Mouse (Mus musculus): ENCODE data around the gene Rps6ka2.
A peak's percentile ranks its signal among the peaks of the same experiment; 100 is the strongest.
"Not testable (repeated sequence)": the region's sequence is repeated elsewhere in the genome, so short reads cannot be mapped to it uniquely, and the experiment has no call there.

The Rps6ka2 gene

DNA sequence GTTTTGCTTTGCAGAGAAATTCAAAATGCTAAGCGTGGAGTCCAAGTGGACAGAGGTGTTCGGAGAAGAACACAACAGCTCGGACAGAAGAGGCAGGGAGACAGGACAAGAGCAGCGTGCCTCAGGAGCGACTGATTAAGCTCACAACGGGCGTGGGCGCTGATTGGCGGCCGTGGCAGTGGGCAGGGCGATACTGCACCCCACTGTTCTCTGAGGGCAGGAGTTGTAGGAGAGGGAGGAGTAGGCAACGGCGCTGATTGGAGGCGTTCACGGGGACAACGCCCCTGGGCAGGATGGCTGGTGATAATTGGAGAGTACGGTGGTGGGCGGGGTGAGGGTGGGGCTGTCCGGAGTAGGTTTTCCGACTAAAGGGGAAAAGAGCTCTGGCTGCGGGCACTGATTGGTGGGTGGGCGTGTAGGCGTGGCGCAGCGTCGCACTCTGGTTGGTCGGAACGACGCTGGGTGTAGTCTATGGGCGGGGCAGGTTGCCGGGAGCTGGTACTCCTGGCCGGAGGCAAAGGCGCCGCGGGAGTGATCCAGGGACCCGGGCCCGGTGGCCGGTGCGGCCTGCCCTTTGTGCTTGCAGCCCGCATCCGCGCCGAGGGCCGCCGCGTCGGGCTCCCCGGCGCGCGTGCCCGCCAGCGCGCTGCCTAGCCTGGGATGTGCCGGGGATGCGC is at the start of gene Rps6ka2:
Gene Rps6ka2, plus strand, starts transcription at position 489 of the 677 bp plus-strand sequence.
- DNase-seq = peak; percentile 98

DNA sequence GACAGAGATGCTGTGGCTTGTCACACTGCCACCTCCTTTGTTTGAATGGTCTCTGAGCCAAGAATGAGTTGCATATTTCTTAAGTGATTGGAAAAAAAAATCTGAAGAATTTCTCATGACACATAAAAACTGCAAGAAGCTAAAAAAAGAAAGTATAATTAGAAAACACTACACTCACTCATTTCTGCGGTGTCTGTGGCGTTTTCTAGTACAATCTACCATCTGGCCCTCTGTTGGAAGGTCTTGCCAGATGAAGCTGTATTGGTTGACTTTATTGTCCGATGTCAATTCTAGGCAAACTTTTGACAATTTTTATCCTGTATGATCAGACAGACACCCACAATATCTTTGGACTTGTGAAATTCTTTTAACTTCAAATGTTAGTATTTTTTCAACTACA is 49.1 kb upstream of the Rps6ka2 start:
- peak; percentile 49 for DNase-seq

DNA sequence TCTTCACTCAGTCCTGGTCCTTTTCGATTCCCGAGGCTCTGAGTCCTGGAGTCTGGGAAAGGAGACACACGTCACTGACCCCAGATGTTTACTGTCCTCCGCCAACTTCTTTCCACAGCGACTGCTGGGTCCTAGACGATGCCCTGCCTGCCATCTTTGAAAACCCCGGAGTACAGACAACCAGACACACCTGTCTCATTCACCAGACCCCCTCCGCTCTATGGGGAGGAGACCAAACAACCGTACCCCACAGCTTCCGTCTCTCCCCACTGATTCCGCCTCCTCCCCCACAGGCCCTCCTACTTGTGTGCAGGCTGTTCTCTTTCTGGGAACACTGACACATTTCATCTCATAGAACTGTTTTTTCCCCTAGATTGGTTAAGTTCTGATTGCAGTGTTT is 47.4 kb upstream of the Rps6ka2 start:
- not testable (repeated sequence) for DNase-seq

DNA sequence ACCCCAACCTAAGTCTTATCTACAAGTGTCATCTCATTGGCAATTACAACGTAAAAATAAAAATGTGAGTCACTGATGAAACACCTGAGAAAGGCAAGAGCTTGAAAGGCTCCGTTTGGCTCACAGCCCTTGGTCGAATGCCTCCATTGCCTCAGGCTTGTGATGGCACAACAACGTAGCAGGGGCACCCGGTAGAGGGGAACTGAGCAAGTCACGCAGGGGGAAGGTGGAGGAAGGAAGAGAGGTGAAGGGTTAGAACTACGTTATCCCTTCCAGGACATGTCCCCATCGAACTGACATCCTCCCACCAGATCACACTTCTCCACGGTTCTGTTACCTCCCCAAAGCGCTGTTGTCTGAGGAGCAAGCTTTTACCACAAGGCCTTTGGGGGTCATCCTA is 43.4 kb upstream of the Rps6ka2 start:
- DNase-seq = not testable (repeated sequence)

DNA sequence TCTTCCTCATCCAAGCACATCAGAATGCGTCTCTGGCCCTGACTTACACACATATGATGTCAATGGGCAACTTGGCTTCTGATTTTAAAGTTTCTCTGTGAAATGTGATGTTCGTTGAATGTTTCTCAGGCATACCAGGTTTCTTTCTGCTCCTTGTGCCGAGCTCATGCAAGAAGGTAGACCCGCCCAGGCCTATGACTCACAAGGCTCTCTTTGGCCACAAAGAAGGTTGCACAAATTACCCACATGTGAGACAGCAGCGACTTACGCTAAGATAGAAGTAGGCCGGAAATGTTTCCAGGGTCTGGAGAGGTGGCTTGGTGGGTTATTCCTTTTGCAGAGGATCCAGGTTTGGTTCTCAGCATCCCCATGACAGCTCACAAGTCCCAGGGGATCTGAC is 35.9 kb upstream of the Rps6ka2 start:
- DNase-seq = not testable (repeated sequence)

DNA sequence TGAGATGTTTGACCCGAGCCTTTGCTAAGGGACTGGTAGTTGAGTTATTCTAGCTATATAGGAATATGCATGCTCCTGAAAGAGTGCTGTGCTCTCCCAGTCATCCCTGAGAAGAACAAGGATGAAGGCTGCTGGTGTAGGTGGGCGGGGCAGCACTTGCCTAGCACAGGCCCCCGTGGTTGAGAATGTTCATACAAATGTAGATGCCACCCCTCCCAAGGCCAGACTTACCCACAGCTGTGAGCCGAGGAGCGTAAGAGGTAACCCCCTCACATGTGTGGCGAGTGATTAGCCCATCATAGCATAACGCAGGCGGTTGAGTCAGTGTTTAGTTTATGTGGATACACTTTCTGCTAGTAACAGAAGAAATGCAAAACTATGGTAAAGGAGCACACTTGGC is 34.6 kb upstream of the Rps6ka2 start:
- not testable (repeated sequence) for DNase-seq

DNA sequence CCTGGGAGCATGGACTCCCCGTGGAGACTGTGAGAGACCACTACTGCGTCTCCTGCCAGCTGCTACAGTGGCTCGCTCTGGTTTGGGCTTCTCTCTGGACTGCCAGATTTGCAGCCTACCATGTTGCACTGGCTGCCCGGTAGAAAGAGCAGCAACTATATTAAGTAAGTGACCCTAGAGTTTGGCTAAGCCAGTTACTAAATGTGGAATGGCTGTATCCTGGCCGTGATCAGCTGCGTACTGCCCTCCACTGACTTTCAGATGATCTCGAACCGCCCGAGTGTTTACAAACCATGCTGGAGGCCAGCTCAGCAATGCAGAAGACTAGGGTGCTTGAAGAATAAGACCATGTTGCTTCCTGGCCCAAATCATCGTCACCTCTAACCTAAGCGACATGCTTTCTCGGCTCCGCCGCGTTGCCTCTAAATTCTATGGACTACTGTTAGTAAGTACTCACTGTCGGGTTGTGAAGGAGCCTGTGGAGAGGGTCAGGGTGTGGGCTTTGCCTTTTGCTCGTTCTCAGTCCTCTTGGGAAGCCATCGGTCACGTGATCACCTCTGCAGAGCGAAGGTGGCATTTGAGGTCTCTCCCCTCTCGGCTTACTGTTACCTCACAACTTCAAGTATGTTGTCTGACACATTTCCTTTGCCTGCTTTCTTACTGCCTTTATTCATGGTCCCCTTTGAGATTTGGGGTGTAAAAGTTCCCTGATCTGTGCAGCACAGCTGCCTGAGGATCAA is 31.6 kb upstream of the Rps6ka2 start:
- DNase-seq = no peak

DNA sequence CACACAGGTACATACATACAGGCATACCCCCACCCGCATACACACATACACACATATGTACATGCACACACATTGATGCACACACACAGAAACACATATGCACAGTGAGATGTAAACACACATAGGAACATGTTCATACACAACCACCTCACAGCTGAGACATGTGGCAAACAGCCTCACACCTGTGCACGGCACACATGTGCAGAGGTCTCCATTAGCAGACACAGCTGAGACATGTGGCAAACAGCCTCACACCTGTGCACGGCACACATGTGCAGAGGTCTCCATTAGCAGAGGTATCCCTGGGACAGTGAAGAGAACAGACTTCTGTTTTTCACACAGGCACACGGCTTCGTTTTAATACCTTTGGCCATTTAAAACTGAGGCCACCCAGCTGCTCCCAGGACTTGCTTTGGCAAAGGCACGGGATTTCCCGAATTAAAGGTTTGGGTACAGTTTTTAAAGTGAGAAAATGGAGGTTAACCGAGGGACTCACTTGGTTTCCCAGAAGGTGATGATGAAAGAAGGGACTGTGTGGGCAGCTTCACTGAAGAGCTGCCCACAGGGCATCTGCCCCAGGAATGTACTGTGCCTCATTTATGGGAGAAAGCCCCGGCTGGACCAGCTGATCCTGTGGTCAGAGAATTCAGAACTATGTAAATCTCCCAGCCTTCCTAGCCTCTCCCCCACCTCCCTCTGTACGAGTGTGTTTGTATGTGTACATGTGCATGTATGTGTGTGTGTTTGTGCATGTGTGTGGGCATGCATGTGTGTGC is 29.3 kb upstream of the Rps6ka2 start:
- DNase-seq = peak; percentile 45

DNA sequence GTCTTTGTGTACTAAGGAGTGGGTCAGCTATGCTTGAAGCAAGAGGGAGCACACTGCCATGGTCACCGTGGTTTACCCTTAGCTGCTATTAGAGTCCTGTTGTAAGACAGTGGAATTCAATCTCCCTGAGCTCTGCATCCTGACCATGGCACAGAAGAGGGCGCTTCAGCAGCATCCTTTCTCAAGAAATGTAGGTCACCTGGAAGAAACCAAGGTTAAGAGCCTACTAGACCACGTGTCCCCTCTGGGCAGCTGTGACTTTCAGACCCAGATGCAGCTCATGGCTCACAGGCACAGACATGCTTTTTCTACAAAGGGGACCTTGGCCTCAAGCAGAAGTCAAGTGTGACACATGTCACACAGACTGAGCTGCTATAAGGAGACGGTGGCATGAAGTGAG is 27.5 kb upstream of the Rps6ka2 start:
- DNase-seq = no peak

DNA sequence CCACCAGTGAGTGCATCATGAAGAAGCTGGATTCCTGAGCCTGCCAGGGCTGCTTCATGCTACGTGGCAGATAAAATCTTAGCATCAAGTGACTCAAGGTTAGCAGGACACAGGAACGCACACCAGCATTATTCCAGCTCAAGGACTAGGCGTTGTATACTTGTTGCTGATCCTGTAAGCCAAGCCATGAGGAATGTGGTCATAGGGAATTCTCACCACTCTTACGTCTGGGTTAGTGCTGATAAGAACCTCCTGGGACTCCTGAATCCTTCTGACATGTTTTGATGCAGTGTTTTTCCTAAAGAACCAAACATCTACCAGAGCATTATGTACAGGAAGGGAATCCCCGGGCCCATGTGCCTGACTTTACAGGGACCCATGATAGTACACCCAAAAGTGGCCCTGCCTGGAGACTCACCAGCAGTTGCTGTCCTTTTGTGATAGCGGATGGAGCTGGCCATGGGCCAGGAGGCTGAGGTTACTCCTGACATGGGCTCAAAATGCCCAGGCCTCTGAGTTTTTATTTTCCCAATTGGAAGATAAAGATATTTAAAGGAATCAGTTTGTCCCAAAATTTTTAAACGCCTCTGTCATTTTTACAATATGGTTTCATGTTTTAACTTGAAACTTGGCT is 25.9 kb upstream of the Rps6ka2 start:
- no peak for DNase-seq

DNA sequence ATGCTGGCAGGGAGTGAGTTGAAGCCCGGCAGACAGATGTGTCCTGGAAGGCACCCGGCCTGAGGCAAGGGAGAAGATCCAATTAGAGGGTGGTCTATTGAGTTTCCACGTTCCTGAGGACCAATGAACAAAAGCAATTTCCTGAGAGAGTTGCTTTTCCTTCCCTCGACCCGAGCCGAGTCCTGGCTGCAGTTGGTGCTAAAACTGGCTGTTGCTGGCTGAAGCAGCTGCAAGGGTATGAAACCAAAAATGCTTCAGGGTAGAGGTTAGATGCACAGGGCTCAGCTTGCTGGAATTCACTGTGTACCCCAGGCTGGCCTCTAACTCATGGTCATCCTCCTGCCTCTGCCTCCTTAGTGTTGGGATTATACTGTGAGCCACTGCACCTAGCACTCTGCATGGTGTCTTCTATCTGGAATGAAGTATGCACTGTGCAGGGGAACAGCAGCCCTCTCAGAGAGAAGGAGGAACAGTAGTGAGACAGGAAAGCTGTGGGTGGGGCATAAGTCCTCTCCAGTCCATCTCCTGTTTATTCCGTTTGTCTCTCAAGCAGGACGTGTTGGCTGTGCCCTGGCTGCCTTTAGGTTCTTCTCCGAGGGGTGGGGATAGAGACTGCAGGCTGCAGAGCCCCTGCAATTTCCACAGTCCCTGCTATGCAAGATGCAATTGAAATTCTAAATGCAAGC is 24.4 kb upstream of the Rps6ka2 start:
- no peak for DNase-seq

DNA sequence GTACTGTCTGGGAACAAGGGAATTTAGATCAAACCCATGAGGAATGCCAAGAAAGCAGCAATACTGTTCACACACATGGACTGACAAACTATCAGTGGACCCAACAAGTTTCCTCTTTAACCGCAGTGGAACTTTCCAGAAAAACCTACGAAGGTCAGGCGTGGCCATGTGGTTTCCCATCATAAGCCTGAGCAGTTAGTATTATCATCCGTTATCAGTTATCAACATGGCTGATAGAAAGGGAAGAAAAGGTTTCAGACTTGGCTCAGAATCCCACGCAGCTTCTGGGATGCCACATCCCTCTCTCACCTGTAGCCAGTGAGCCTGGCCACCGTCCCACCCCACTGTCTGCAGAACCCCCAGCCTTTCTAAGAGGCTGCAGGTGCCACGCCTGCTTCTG is 23.4 kb upstream of the Rps6ka2 start:
- no peak for DNase-seq

DNA sequence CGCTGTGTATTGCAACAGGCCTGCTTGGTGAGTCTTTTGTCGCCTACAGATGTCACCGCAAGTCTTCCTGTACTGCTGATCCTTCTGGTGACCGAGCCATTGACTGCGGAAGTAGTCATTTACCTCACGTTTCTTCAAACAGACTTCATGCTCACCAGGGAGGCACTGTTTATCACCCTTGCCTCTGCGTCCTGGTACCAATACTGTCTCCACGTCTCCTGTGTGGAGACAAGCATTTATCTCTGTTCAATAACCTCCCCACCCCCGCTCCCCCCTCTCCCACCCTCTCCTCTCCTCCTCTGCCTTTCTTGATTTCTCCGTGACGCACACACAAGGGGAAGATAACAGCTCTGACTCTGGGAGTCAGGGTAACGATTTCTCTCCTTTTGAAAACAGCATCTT is 22.0 kb upstream of the Rps6ka2 start:
- no peak for DNase-seq

DNA sequence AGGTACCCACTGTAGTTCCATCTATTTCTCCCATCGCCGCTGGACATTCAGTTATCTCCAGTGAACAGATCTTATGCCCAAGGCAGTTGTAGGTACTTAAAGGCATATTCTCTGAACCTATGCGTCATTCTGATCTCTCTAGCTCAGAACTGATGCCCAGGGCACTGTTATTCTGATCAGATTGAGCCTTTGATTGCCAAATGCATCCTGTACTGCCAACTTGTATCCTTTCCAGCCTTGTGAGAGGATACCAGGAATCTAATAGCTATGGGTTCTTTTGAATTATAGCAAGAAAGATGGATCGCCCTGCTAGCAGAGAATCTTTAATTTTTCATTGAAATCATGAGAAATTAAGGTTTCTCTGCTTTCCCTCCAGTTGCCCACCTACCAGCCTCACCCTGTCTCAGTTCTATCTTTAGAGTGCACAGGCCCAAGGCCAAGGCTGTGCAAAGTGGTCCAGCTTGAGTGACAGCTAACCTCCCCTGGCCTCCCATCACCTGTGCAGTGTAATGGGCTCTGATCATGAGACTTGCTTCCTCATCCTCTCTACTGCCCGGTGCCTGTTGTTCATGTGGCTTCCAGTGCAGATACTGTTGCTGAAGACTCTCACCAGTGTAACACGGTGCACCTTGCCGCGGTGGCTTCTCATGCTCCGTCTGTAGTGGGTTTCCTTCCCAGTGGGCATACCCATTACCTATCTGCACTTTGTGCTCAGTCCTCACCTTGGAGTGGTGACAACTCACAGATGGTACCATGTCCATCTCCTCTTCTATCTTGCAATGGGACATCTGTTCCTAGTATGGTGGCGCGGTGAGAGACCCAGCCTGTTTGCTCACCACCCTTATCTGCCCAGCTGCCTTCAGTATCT is 20.4 kb upstream of the Rps6ka2 start:
- DNase-seq = no peak

DNA sequence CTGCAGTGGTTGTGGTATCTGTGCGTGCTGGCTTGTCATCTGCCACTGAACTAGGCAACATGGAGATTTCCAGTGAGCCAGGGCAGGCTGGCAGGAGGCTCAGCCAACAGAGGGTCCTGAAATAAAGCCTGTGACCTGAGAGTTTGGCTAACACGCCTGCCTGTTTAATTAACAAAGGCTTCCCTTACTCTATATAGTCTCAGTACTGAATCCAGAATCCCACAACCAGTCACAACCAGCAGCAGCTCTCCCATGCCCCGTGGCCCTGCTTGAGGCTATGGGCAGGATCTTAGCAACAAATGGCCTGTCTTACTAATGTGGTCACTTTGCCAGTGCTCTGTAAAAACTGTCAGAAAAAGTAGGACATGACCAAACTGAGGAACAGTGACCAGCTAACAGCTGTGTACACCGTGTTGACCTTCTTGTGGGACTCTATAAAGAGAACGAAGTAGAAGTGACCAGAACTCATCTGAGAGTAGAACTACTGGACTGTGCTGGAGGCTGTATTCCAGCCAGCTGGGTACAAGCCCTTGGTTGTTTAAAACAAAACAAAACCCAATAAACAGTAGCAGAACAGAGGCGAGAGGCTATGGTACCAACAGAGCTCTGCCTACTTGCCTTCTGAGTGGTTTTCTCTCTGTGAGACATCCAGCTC is 18.3 kb upstream of the Rps6ka2 start:
- DNase-seq = no peak

DNA sequence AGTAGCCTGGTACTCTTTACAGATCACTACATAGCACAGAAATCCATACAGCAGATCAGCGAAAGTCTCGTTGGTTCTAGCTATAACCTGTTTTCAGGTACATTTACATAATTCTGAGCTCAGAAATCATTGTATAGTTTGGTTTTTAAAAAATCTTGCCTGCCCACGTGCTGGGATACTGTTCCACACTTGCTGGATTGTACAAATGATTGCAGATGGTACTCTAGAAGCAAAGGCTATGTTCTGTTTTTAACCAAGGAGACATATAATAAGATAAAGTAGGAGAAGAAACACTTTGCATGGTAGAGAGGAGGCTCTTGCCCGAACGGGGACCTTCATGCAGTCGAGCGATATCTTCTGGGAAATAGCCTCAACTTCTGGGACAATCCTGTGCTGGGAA is 17.3 kb upstream of the Rps6ka2 start:
- no peak for DNase-seq

DNA sequence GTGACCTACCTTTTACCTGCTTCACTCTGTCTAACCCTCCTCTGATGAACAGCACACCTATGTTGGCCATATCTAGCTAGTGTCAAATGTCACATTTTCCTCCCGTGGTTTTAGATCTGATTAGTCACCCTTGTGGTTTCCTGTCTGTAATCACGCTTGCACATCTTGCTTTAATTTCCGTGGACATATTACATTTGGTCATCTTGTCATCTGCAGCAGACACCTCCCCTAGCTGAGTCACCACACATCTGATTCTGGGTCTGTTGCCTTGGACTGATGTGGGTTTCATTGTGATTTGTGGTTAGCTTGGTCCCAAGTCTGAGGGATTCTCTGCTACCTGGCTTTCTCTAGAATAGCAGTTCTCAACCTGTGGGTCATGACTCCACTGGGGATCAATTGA is 6.0 kb upstream of the Rps6ka2 start:
- no peak for DNase-seq

DNA sequence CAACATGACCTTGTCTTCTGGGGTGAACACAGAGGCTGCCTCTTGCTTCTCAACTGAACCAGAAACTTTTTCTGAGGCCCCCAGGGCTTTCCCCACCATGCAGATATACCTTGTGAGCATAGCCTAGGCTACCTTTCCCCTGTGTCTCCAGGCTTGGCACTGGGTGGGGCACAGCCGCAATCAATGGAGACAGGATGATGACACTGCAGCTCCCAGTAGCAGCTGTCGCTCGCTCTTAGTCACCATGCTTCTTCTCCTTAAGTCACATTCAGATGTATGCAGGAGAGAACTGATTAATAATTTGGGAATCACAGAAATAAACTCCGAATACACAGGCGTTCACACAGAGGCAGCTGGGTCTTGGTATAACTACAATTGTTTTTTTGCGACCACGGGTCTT is 4.4 kb upstream of the Rps6ka2 start:
- DNase-seq = no peak

DNA sequence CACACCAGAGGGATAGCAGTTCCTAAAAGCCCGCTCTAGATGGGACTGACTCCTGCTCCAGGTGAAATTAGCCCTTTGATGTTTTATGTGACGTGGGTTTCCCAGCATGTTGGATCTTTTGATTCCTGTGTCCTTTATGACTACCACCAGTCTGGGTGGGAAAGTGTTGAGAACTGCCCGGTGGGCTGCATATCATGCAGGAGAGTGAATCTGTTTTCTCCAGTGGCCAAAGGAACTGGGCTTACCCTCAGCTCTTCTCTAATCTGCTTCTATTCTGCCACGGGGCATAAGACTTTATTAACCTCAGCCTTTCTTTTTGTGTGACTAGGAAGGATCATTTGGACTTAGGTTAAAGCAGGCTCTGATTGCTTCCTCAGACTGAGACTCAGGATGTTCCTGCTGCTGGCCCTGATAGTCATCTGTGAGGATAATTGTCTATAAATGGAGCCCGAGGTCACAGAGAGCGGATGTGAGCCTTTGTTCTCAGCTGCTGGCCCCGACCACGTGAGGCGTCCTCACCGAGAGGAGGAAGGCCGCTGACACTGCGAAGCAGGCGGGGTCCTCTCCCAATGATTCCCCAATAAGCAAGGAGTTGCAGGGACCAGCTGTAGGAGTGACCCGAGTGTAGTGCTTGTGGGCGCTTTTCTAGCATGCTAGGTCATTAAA is 821 bp upstream of the Rps6ka2 start:
- peak; percentile 70 for DNase-seq

Data from layer of hippocampus, adult 9-11 months (tissue).